Mouse (Mus musculus) small intestine, adult 2 months (tissue): ENCODE measurements around the gene Sh3bp4. TPM values are rescaled to one million over a fixed set of nuclear protein-coding genes. Genes with fewer than 3 reads are reported as not detected.
A peak's percentile ranks its signal among the peaks of the same experiment; 100 is the strongest.

Experiments used
- H3K27ac ChIP-seq: fragments of 200-500 bp; 2 replicates; pipeline ENCODE4 v1.5.1; 2012; ENCODE audit warnings: low read depth, low read length, control low read depth, inconsistent platforms; ENCODE audit not compliant: insufficient read depth
- H3K27me3 ChIP-seq: fragments of 200-500 bp; 2 replicates; pipeline ENCODE4 v1.6.1; 2012; ENCODE audit warnings: mild to moderate bottlenecking, moderate library complexity, low read length, inconsistent platforms; ENCODE audit not compliant: control insufficient read depth, insufficient read depth
- H3K36me3 ChIP-seq: fragments of 200-500 bp; 2 replicates; pipeline ENCODE4 v1.6.1; 2012; ENCODE audit warnings: mild to moderate bottlenecking, low read length, control low read depth, inconsistent platforms; ENCODE audit not compliant: control insufficient read depth, insufficient read depth
- H3K4me1 ChIP-seq: fragments of 200-500 bp; 2 replicates; pipeline ENCODE4 v1.6.1; 2012; ENCODE audit warnings: low read length, inconsistent platforms, mixed read lengths; ENCODE audit not compliant: control insufficient read depth, insufficient read depth, insufficient read length
- H3K4me3 ChIP-seq: fragments of 200-500 bp; 2 replicates; pipeline ENCODE4 v1.5.1; 2012; ENCODE audit warnings: low read depth, mild to moderate bottlenecking, control low read depth, inconsistent platforms, low read length, moderate library complexity
- CTCF ChIP-seq: fragments of 200-500 bp; IDR thresholded peaks from 2 replicates; pipeline ENCODE4 v1.5.1; 2012; ENCODE audit warnings: low read depth, mild to moderate bottlenecking, control low read depth, inconsistent platforms, low read length, moderate library complexity, mixed read lengths; ENCODE audit not compliant: insufficient replicate concordance, insufficient read length; ENCODE audit errors: extremely low read depth
- POLR2A ChIP-seq: fragments of 200-500 bp; IDR thresholded peaks from 2 replicates; pipeline ENCODE4 v1.6.1; 2012; ENCODE audit warnings: low read depth, mild to moderate bottlenecking, control low read depth, inconsistent platforms, low read length, moderate library complexity
- WGBS: fragments of 180-500 bp; shearing (Covaris S2); methylation state at CpG from one replicate; pipeline ENCODE4 v1.1.7; 2018; 5-methylcytosine and 5-hydroxymethylcytosine counted together
- polyA plus RNA-seq: library from polyadenylated mRNA; depleted of rRNA; stranded (reverse); fragments of >200 nt; gene quantifications from 2 replicates; pipeline ENCODE4 v1.2.3, GENCODE M21; 2012; rRNA removed

Gene Sh3bp4
- 4.2 and 5.5 TPM in 2 replicates for polyA plus RNA-seq

DNA sequence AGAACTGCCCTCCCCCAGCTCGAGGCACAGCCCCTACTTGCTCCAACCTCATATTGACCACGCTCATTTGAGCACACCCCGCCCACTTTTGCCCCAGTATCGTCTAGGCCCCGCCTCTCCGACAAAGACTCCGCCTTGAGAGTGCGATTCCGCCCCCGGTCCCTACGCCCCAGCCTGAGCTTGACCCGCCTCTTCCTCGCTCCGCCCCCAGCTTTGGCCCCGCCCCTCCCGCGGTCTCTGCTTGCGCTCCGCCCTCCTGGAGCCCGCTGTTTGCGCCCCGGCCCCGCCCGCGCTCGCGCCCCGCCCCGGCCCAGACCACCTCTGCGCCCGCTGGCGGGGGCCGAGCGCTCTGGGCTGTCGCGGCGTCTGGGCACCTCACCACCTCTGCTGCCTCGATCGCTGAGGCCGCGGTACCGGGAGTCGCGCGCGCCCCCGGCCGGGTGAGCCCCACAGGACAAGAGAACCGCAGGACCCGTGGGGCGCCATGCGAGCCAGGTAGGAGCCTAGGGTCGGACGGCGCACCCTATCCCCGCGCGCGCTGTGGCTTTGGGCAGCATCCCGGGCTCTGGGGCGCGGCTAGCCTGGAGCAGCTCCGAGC lies at the start of gene Sh3bp4:
TSS of gene Sh3bp4 (plus strand) at position 313 of the 598 bp plus-strand sequence.
- H3K27ac ChIP-seq: peak within 1 kb of the TSS; percentile 58
- WGBS: under 1% methylated on average over 63 of the region's 63 CpGs
- no peaks in the 10 kb centered on the region for H3K27me3 ChIP-seq
- H3K4me1 ChIP-seq: peaks cover 9% of the 10 kb centered on the region
- peak within 1 kb of the TSS; percentile 96 for H3K4me3 ChIP-seq
- TF ChIP-seq POLR2A (no peak), CTCF (no peak)
- H3K36me3 ChIP-seq: no peaks in the 10 kb centered on the region

DNA sequence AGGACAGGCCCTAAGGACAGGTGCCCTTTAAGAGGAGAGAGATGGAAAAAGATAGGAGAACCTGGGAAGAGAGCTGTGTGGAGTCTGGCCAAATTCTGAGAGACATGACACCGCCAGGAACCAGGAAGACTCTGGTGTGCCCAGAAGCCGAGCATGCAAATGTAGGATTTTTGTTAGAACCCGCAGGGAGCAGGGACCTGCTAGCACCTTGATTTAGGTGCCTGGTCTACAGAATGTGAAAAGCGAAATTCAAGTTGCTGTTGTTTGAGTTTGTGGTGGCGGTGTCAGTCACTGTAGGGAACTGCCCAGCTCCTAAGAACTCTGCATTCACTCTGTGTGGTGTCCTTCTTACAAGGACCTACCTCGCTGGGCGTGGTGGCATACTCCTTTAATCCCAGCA lies 47.2 kb upstream of the Sh3bp4 start:
- WGBS: 88% methylated on average over 7 of the region's 7 CpGs

DNA sequence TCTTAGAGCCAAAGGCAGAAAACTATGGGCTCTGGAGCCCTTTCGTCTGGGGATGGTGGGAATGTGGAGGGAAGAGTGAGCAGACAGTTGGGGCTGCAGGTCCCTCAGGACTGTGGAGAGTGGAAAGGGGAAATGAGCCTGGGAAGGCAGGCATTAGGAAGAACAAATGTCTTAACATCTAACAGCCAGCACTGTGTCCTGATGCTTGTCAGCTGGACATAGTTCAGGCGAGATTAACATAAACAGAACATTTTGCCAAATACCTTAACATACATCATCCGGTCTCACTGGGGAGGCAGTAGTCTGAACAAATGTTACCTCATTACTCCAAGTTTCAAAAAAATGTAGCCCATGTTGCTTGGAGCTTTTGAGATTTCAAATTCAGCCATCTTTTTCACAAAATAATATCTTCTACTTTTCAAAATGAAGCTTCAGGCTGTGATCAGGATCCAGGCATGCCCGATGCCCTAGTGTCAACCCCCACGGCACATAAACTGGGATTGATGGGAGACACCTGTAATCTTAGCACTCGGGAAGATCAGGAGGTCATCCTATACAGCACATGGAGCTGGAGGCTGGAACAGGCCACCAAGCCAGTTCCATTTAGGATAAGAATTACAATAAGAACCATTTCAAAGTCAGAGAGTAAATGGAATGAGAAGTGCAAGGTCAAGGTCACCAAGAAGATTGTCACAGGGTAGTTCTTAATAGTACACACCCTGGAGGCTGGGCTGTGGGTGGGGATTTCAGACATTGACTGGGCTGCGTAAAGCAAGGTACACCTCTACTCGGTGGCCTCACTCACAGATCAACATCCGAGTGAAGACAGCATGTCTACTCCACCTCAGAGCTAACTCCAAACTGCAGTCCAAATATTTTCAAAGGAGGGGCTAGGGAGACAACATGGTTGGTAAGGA lies 45.3 kb upstream of the Sh3bp4 start:
- Histone ChIP-seq H3K36me3 (no peaks in the 10 kb centered on the region), H3K27me3 (no peaks in the 10 kb centered on the region), H3K4me1 (peaks cover 8% of the 10 kb centered on the region; the same call in 1 of the 2 replicates), H3K27ac (no peak overlapping the region), H3K4me3 (no peak overlapping the region)
- WGBS: 44% methylated on average over 9 of the region's 9 CpGs
- TF ChIP-seq CTCF (no peak), POLR2A (no peak)

More for the DNA sequence above, 47.2 kb upstream of the Sh3bp4 start:
- Histone ChIP-seq H3K27ac (no peak overlapping the region), H3K4me1 (peaks cover 8% of the 10 kb centered on the region; the same call in 1 of the 2 replicates), H3K4me3 (no peak overlapping the region), H3K36me3 (no peaks in the 10 kb centered on the region), H3K27me3 (no peaks in the 10 kb centered on the region)
- TF ChIP-seq POLR2A (no peak), CTCF (no peak)

DNA sequence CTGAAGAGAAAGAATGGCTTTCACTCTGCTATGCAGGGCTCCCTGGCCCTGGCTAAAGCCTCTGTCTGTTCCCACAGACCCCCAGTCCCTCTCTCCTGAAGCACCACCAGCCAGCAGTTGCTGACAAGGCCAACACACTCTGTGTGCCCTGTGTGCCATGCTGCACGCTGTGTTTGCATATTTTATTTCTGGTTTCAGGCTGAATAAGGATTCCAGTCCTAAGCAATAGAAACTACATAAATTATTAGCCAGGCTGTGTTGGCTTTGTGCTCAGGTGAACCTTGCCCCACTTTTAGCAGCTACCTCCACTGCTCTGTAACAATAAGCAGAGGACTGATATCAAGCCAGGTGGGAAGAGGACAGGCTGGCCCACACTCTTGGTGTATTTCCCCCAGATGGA lies 44.2 kb upstream of the Sh3bp4 start:
- WGBS: 31% methylated on average over 1 of the region's 1 CpGs
- TF ChIP-seq POLR2A: no peak
- TF ChIP-seq CTCF: no peak
- no peak overlapping the region for H3K4me3 ChIP-seq
- H3K27me3 ChIP-seq: no peaks in the 10 kb centered on the region
- H3K4me1 ChIP-seq: peaks cover 8% of the 10 kb centered on the region; the same call in 1 of the 2 replicates
- peak overlapping the region; percentile 61 for H3K27ac ChIP-seq
- no peaks in the 10 kb centered on the region for H3K36me3 ChIP-seq

DNA sequence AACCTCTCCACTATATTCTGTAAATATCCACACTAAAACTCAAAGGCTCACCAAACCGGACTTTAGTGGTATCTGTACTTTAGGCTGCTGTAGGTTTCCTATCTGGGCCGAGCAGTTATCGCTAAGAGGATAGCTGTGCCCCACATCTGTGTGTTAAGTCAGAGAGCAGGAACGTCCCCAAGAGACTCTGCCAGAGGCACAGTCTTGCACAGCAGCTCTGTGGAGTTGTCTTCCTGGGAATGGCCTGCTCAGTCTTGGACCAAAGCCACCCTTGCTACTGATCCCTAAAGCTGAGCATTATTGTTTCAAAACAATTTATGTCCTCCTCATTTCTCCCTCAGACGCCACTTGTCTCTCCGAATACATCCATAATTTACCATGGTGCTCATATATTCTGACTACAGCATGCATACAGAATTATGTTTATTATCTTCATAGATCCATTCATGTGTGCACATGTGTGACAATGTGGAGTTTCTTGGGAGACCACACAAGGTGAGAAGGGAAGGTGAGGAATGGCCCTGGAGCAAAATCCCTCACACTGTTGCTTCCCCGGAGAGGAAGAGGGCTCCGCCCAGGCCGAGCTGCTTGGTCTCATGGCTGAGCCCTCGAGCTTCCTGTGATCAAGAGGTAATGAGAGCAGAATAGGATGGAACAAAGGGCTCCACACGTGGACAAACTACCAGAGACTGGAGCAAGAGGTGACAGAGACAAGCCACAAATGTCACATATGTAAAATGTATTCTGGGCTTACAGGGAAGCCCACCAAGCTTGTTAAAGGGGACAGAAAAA lies 40.9 kb upstream of the Sh3bp4 start:
- 75% methylated on average over 11 of the region's 11 CpGs for WGBS
- H3K27me3 ChIP-seq: no peaks in the 10 kb centered on the region
- no peaks in the 10 kb centered on the region for H3K36me3 ChIP-seq
- TF ChIP-seq CTCF (no peak), POLR2A (no peak)
- H3K4me1 ChIP-seq: peaks cover 8% of the 10 kb centered on the region; the same call in 1 of the 2 replicates
- no peak overlapping the region for H3K4me3 ChIP-seq
- no peak overlapping the region for H3K27ac ChIP-seq

DNA sequence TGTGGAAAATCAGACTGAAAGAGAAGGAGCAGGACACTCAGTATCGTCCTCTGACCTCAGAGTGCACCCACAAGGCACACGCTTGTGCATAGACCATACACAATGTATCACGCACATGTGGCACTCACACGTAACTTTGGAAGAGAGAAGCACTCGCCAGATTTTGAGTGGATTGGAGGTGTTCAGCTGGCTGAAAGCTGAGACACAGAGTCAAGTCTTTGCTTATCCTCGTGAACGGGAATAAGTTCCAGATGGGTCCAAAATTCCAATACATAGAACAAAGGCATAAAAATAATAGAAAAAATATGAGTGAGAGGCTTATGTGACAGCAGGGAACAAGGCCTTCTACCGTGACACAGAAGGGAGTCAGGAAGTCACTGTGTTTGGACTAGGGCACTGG lies 36.6 kb upstream of the Sh3bp4 start:
- no peaks in the 10 kb centered on the region for H3K4me1 ChIP-seq
- H3K4me3 ChIP-seq: no peak overlapping the region
- H3K27ac ChIP-seq: no peak overlapping the region
- H3K36me3 ChIP-seq: no peaks in the 10 kb centered on the region
- no peaks in the 10 kb centered on the region for H3K27me3 ChIP-seq
- TF ChIP-seq POLR2A (no peak), CTCF (no peak)
- WGBS: 83% methylated on average over 8 of the region's 8 CpGs
